Mouse (Mus musculus) E14TG2a.4 (cell line): Measurements from ENCODE around the gene Cenpx.

Source experiments
- CTCF ChIP-seq: conservative IDR thresholded peaks from 2 replicates; pipeline ENCODE4 v1.5.1; 2014; ENCODE audit warnings: low read length
- NANOG ChIP-seq: IDR thresholded peaks from 2 replicates; pipeline ENCODE4 v1.6.1; 2014; ENCODE audit warnings: borderline replicate concordance, low read length, mixed read lengths

GRCm38 (mm10) chr11:120673594-120674122, 39.9 kb downstream of the Cenpx start:
- TF ChIP-seq CTCF (no peak), NANOG (no peak)
